Mouse (Mus musculus) spleen, adult 10 weeks (tissue): ENCODE data around the gene Ccdc188. TPM values are rescaled to one million over a fixed set of nuclear protein-coding genes. Genes with fewer than 3 reads are reported as not detected.

Experiments used
- polyA plus RNA-seq: library from polyadenylated mRNA; stranded (reverse); fragments of 350-450 nt; fragmentation: Illumina TruSeq; extraction: RNeasy Lipid Tissue Mini Kit (QIAGEN cat#74804); gene quantifications from one replicate; pipeline ENCODE4 v1.2.3, GENCODE M21; 2015; ENCODE audit warnings: low replicate concordance; ENCODE audit not compliant: insufficient read depth

The Ccdc188 gene
- not detected for polyA plus RNA-seq

DNA sequence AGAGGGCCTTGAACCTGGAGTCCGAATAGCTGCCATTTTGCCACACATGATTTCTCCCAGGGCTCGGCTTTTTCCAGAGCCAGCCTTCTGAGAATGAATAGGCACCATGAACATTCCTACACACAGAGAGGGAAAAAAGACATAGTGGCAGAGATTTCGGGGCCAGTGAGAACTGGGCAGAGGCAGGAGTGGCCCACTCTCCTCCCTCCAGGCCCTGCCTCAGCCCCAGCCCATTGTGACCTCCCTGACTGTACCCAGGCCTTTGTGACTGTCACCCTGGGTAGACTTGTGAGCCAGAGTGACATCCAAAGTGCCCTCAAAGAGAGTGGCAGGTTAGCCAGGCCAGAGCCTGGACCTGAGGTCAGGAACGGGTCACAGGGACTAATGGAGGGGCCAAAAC is at the start of gene Ccdc188:
TSS of gene Ccdc188 (plus strand) at position 301 of the 400 bp plus-strand sequence.

DNA sequence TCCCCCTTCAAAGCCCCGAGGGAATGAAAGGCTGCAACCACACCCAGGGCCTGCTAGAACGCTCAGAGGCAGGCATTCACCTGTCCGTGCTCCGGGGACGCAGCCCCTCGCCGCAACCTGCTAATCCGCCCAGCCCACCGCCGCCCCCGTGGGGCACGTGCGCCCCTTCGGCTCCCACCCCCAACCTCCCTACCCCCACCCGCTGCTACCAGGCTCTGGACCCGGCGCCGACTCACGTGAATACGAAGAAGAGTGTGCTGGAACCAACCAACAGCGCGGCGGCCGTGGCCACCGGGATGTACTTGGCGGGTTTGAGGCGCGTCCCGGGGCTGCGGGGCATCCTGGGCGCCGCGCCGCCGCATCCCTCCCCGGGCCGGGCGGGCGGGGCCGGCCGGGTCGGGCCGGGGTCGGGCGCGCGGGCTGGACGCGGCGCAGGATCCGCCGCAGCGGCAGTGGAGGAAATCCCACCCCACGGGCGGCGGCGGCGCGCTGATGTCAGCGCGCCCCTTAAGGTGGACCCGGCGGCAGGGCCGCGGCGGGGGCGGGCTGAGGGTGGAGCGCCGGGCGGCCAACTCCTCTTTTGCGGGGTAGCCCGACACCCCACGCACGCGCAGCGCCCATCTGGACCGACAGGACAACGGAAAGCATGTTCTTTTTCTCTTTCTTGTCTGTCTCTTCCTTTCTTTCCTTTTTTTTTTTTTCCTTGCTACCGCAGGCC is 17.2 kb downstream of the Ccdc188 start, which contains the start of gene Zdhhc8:
TSS of gene Zdhhc8 (minus strand) at position 466 of the 718 bp plus-strand sequence.

DNA sequence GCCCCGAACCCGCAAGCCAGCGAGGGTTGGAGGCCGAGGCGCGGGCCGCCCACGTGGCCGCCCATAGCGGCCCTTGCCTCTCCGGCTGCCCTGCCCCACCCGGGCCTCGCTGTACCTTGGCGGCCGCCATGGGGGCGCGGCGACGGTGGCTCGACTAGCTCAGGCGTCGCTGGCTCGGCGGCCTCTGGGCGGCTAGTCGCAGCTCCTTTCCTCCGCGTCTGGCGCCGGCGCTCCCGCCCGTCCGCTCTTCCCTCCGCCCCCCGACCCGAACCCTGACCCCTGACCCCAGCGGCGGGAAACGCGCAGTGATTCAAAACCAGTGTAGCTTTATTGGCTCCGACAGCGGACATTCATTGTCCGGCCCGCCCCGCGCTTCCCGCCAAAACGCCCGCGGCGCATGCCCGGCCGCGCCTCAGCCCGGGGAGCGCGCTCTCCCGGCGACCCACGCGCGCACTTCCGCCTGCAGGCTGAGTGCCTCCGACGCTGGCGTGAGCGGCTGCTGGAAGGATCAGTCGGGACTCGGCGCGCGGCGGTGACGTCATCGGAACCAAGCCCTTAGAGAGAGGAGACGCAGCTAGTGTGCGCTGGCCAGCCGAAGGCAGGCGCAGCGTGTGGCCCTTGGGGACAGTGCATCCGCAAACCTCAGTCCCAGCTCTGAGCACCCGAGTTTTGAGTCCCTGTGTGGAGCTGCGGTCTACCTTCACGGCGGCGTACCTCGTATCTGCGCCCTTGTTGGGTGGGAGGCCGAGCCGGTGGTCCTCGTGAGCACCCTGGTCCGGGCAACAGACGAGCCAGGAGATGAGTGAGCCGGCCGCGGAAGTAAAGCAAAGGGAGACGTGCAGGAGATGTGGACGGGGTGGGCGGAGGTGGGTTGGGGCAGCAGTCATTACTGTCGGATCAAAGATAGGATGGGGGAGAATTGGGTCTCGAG is 31.0 kb downstream of the Ccdc188 start, which contains the start of the genes Trmt2a and Ranbp1:
TSS of gene Trmt2a (plus strand) at position 247 of the 931 bp plus-strand sequence.
TSS of gene Ranbp1 (minus strand) at position 300 of the 931 bp plus-strand sequence.

DNA sequence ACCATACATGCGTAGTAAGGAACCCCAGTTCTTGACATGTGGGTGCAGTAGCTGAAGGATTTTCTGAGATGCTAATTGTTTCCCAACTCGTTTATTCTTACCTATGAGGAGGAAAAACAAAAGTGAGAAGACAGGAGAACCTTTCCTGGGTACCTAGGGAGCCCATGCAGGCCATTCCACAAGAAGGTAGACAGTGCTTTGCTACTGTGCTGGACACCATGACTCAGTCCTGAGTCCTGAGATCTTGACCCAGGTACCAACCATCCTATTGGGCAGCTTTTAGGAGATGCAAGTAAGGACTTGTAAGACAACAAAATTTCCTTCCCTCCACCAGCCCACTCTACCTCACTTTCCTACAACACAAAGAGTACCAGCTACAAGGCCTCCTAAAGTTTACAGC is 40.5 kb downstream of the Ccdc188 start, which contains the start of gene Gm49776:
TSS of gene Gm49776 (minus strand) at position 101 of the 400 bp plus-strand sequence.

Other genes with a start within 250 kb of the Ccdc188 start
- not detected for gene Vpreb2, start 237.5 kb upstream of the Ccdc188 start, polyA plus RNA-seq
- gene Dgcr6, start 165.0 kb upstream of the Ccdc188 start, polyA plus RNA-seq: 9.5 TPM
- 4.4 TPM for gene Prodh, start 127.7 kb upstream of the Ccdc188 start, polyA plus RNA-seq
- 0.51 TPM for gene Rtn4r, start 90.2 kb upstream of the Ccdc188 start, polyA plus RNA-seq
- 3.0 TPM for gene Zdhhc8, start 17.3 kb downstream of the Ccdc188 start, polyA plus RNA-seq
- gene Trmt2a, start 30.8 kb downstream of the Ccdc188 start, polyA plus RNA-seq: 144 TPM
- 130 TPM for gene Ranbp1, start 30.9 kb downstream of the Ccdc188 start, polyA plus RNA-seq
- gene Gm49776, start 40.4 kb downstream of the Ccdc188 start, polyA plus RNA-seq: not detected
- 37.6 TPM for gene Dgcr8, start 71.4 kb downstream of the Ccdc188 start, polyA plus RNA-seq
- gene Tango2, start 130.2 kb downstream of the Ccdc188 start, polyA plus RNA-seq: 22.2 TPM
- gene Arvcf, start 130.3 kb downstream of the Ccdc188 start, polyA plus RNA-seq: 12.5 TPM
- gene Txnrd2, start 208.5 kb downstream of the Ccdc188 start, polyA plus RNA-seq: 18.6 TPM
- 25.6 TPM for gene Comt, start 209.0 kb downstream of the Ccdc188 start, polyA plus RNA-seq